Mouse (Mus musculus) stomach, postnatal 0 days (tissue): ENCODE results near the gene Nop16. TPM values are rescaled to one million over a fixed set of nuclear protein-coding genes. Genes with fewer than 3 reads are reported as not detected.

Experiments used
- ATAC-seq: fragments of 200-750 bp; cut with Nextera tagmentation; 2 replicates; pipeline ENCODE4 v1.8.0; 2017; ENCODE audit not compliant: low FRiP score, low TSS enrichment
- DNase-seq: peaks from one replicate; pipeline ENCODE4 v3.0.0-alpha.2; 2016; ENCODE audit warnings: low spot score
- H3K27ac ChIP-seq: fragments of 300-500 bp; sonication (generic); replicated peaks from 2 replicates; pipeline ENCODE4 v1.5.1; 2014; ENCODE audit warnings: mild to moderate bottlenecking, control low read depth
- H3K27me3 ChIP-seq: fragments of 300-500 bp; sonication (generic); 2 replicates; pipeline ENCODE4 v1.6.1; 2014; ENCODE audit warnings: low read length; ENCODE audit not compliant: control insufficient read depth, insufficient read depth
- H3K36me3 ChIP-seq: fragments of 300-500 bp; sonication (generic); 2 replicates; pipeline ENCODE4 v1.6.1; 2014; ENCODE audit warnings: low read length, mixed read lengths; ENCODE audit not compliant: control insufficient read depth, insufficient read depth
- H3K4me1 ChIP-seq: fragments of 300-500 bp; sonication (generic); replicated peaks from 2 replicates; pipeline ENCODE4 v1.6.1; 2014; ENCODE audit warnings: antibody characterized with exemption; ENCODE audit not compliant: control insufficient read depth, insufficient read depth
- H3K4me2 ChIP-seq: fragments of 300-500 bp; sonication (generic); replicated peaks from 2 replicates; pipeline ENCODE4 v1.6.1; 2014; ENCODE audit warnings: low read depth, mild to moderate bottlenecking, control low read depth, moderate library complexity
- H3K4me3 ChIP-seq: fragments of 300-500 bp; sonication (generic); 2 replicates; pipeline ENCODE4 v1.5.1; 2014; ENCODE audit warnings: low read depth, low read length, control low read depth
- H3K9ac ChIP-seq: fragments of 300-500 bp; sonication (generic); 2 replicates; pipeline ENCODE4 v1.6.1; 2014; ENCODE audit warnings: mild to moderate bottlenecking, low read length, control low read depth, mixed read lengths
- H3K9me3 ChIP-seq: fragments of 300-500 bp; sonication (generic); 2 replicates; pipeline ENCODE4 v1.6.1; 2016; ENCODE audit warnings: low read length; ENCODE audit not compliant: control insufficient read depth
- CTCF ChIP-seq: IDR thresholded peaks from 2 replicates; pipeline ENCODE4 v1.5.1; 2016; ENCODE audit warnings: antibody characterized with exemption, low read depth, mild to moderate bottlenecking, moderate library complexity
- EP300 ChIP-seq: optimal IDR thresholded peaks from 2 replicates; pipeline ENCODE3; 2016; ENCODE audit warnings: antibody characterized with exemption
- WGBS: fragments of 180-500 bp; shearing (Covaris S2); extraction: QIAGEN DNeasy Blood & Tissue Kit; methylation state at CpG from one replicate; pipeline ENCODE4 v1.1.7; 2014; 5-methylcytosine and 5-hydroxymethylcytosine counted together
- polyA plus RNA-seq: library from polyadenylated mRNA; unstranded; fragments of >200 nt; fragmentation: Nextera tagmentation; extraction: Ambion mirVana; gene quantifications from 2 replicates; pipeline ENCODE4 v1.2.1, GENCODE M21; 2015

Nop16 gene
- polyA plus RNA-seq, 1 experiment from 2014 or later: 51.2 TPM

- WGBS: 84% methylated on average over 11 of the region's 11 CpGs
- Histone ChIP-seq H3K4me2 (no peak overlapping the region), H3K9ac (no peak overlapping the region), H3K9me3 (no peaks in the 10 kb centered on the region), H3K27me3 (no peaks in the 10 kb centered on the region), H3K36me3 (no peaks in the 10 kb centered on the region; the same call in 1 of the 2 replicates), H3K4me3 (no peak overlapping the region), H3K4me1 (no peaks in the 10 kb centered on the region), H3K27ac (no peak overlapping the region)
- DNase-seq (no peak), ATAC-seq (no peak)
- TF ChIP-seq CTCF (no peak), EP300 (no peak)
These were observed 3.7 kb upstream of the Nop16 start for GRCm38 (mm10) chr13:54593617-54594016.

DNA sequence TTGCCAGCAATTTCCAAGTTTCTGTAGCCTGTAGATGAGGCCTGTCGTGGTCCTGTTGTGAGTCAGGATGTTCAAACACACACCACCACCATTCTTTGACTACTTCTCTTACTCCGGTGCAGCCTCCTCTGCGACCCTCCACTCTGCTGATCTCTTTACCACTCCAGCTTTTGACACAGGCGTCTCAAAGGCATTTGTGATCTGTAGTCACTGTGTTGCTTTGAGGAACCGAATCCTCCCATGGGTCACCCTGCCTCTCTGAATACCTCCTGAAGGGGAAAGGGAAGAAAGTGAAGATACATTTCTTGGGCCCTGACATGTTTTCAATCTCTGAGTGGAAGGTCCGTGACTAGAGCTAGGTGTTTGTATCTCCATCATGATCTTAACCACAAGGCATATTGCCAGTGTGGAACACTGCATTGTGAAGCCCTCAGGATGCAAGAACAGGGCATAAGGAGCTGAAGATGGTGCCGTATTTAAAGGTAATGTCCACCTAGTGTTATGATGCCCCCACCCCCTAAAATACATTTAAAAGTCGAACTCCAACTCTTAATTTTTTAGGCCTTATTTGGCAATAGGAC lies 2.0 kb upstream of the Nop16 start:
- Histone ChIP-seq H3K9ac (no peak overlapping the region), H3K4me2 (no peak overlapping the region), H3K4me3 (no peak overlapping the region), H3K36me3 (no peaks in the 10 kb centered on the region), H3K27ac (no peak overlapping the region), H3K4me1 (no peaks in the 10 kb centered on the region), H3K27me3 (no peaks in the 10 kb centered on the region), H3K9me3 (no peaks in the 10 kb centered on the region)
- TF ChIP-seq CTCF: no peak
- TF ChIP-seq EP300: no peak
- 87% methylated on average over 8 of the region's 8 CpGs for WGBS
- no peak for DNase-seq
- ATAC-seq: no peak

DNA sequence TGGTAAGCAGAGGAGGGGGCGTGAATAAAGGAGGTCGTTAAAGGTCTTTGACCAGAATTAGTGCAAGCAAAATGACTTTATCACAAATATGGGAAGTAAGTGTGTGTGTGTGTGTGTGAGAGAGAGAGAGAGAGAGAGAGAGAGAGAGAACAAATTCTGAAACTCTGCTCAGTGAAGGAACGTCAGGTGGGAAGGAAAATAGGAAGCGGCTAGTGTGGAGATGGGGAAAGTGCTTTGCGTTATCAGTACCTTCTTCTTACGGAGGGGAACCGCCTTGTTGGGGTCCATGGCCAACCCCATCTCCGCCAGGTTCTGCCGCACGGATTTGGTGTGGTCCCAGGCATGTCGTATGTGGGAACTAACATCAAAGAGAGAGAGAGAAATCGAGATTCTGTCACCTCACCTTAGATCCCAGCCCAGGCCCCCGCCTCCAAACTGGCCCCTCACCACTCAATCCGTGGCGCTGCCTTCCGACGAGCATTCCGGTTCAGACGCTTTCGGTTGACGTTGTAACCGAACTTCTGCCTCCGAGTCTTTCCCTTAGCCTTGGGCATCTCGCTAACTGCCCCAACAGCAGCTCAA lies 385 bp downstream of the Nop16 start:
- Histone ChIP-seq H3K4me3 (peak overlapping the region; percentile 76), H3K9me3 (no peaks in the 10 kb centered on the region), H3K9ac (peak overlapping the region; percentile 60), H3K27me3 (no peaks in the 10 kb centered on the region), H3K27ac (0 out of 2 replicates have a peak overlapping the region, but pooled peaks have one; percentile 64), H3K4me2 (peak overlapping the region; percentile 76), H3K4me1 (no peaks in the 10 kb centered on the region), H3K36me3 (peaks cover 9% of the 10 kb centered on the region; the same call in 1 of the 2 replicates)
- 1% methylated on average over 24 of the region's 24 CpGs for WGBS
- TF ChIP-seq EP300: no peak
- no peak for TF ChIP-seq CTCF
- no peak for ATAC-seq
- no peak for DNase-seq

GRCm38 (mm10) chr13:54585831-54586230 lies 4.1 kb downstream of the Nop16 start:
- peaks cover 14% of the 10 kb centered on the region for H3K36me3 ChIP-seq
- TF ChIP-seq EP300: no peak
- no peak for ATAC-seq

GRCm38 (mm10) chr13:54582860-54583259 lies 7.0 kb downstream of the Nop16 start:
- no peak overlapping the region for H3K4me3 ChIP-seq
- TF ChIP-seq CTCF (no peak), EP300 (no peak)
- no peaks in the 10 kb centered on the region for H3K9me3 ChIP-seq
- H3K4me2 ChIP-seq: no peak overlapping the region
- H3K36me3 ChIP-seq: peaks cover 14% of the 10 kb centered on the region
- H3K4me1 ChIP-seq: no peaks in the 10 kb centered on the region
- no peaks in the 10 kb centered on the region for H3K27me3 ChIP-seq
- WGBS: 70% methylated on average over 5 of the region's 5 CpGs
- peak overlapping the region; percentile 35 for H3K27ac ChIP-seq
- DNase-seq (no peak), ATAC-seq (no peak; the same call in 1 of the 2 replicates)
- no peak overlapping the region for H3K9ac ChIP-seq

More at GRCm38 (mm10) chr13:54585831-54586230, 4.1 kb downstream of the Nop16 start:
- Histone ChIP-seq H3K9me3 (no peaks in the 10 kb centered on the region), H3K4me2 (no peak overlapping the region), H3K27me3 (no peaks in the 10 kb centered on the region), H3K27ac (no peak overlapping the region), H3K4me3 (no peak overlapping the region), H3K9ac (no peak overlapping the region), H3K4me1 (no peaks in the 10 kb centered on the region)
- DNase-seq: no peak
- WGBS: 87% methylated on average over 11 of the region's 11 CpGs

- Histone ChIP-seq H3K9me3 (no peaks in the 10 kb centered on the region), H3K36me3 (peaks cover 14% of the 10 kb centered on the region), H3K9ac (no peak overlapping the region), H3K27me3 (no peaks in the 10 kb centered on the region), H3K4me3 (no peak overlapping the region), H3K4me1 (no peaks in the 10 kb centered on the region), H3K4me2 (no peak overlapping the region), H3K27ac (peak overlapping the region; percentile 56)
- DNase-seq (peak; percentile 44), ATAC-seq (peak; percentile 31)
- TF ChIP-seq EP300 (no peak), CTCF (no peak)
- 56% methylated on average over 10 of the region's 10 CpGs for WGBS
These were observed 7.8 kb downstream of the Nop16 start for GRCm38 (mm10) chr13:54582126-54582525.
